8 mouse cellular contexts compared by ENCODE assay signal in the genomic region with DNA sequence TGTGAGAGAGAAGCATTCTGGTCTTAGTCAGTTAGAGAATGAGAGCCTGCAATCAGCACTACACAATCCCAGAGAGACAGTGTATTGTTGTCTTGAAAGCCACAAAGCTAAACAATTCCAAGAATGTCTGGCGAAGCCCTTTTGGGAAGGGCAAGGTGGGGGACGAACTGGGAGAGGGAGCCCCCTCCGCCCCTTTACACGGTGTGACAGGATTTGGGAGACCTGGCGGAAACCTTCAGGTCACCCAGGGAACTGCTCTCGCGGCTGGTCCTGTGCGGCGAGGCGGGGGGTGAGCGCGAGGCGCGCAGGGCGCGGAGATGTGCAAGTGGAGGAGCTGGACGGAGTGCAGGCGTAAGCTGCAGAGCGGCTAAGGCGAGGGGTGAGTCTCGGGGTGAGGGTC. TPM values are rescaled to one million over a fixed set of nuclear protein-coding genes. Genes with fewer than 3 reads are reported as not detected.
DNase-seq lines count a peak whose midpoint lies in the region; ATAC-seq lines count a peak whose summit lies in the region.

No protein-coding gene starts in this region.

- H3K36me3 ChIP-seq in forebrain, embryonic 14.5 days (ENCODE audit: control insufficient read depth, insufficient read depth, low read length): no peaks in the 10 kb centered on the region
- H3K36me3 ChIP-seq in hindbrain, embryonic 15.5 days: no peaks in the 10 kb centered on the region
- no peaks in the 10 kb centered on the region for H3K36me3 ChIP-seq in midbrain, embryonic 16.5 days (ENCODE audit: control insufficient read depth, insufficient read depth, low read length)

- peak overlapping the region; percentile 67 for H3K9ac ChIP-seq in forebrain, embryonic 14.5 days (ENCODE audit: low read length)
- peak overlapping the region; percentile 54 for H3K9ac ChIP-seq in hindbrain, embryonic 15.5 days
- peak overlapping the region; percentile 76 for H3K9ac ChIP-seq in midbrain, embryonic 16.5 days (ENCODE audit: low read depth, low read length)

- H3K27me3 ChIP-seq in forebrain, embryonic 14.5 days (replicated peaks; ENCODE audit: control insufficient read depth, insufficient read depth, low read length): 0 out of 2 replicates have a peak, but pooled peaks cover 3% of the 10 kb centered on the region
- peaks cover 7% of the 10 kb centered on the region; the same call in 1 of the 2 replicates for H3K27me3 ChIP-seq in hindbrain, embryonic 15.5 days
- no peaks in the 10 kb centered on the region for H3K27me3 ChIP-seq in midbrain, embryonic 16.5 days (ENCODE audit: control insufficient read depth, insufficient read depth, low read depth, low read length)

- no peak overlapping the region for H3K27ac ChIP-seq in forebrain, embryonic 14.5 days (ENCODE audit: low read depth, low read length)
- no peak overlapping the region for H3K27ac ChIP-seq in hindbrain, embryonic 15.5 days (replicated peaks)
- no peak overlapping the region for H3K27ac ChIP-seq in midbrain, embryonic 16.5 days (ENCODE audit: low read length)

- peak overlapping the region; percentile 69 for H3K4me3 ChIP-seq in forebrain, embryonic 14.5 days (ENCODE audit: low read depth, low read length)
- H3K4me3 ChIP-seq in hindbrain, embryonic 15.5 days: peak overlapping the region; percentile 89
- peak overlapping the region; percentile 81 for H3K4me3 ChIP-seq in midbrain, embryonic 16.5 days (ENCODE audit: low read depth, low read length)

- ATAC-seq in forebrain, embryonic 14.5 days: peak; percentile 83
- ATAC-seq in hindbrain, embryonic 15.5 days (ENCODE audit: low FRiP score, low read depth): peak; percentile 85
- peak; percentile 89 for ATAC-seq in midbrain, embryonic 16.5 days

- peak; percentile 91 for DNase-seq in Muller cell, postnatal 12 days (ENCODE audit: inconsistent ontology term)
- DNase-seq in adrenal gland, adult 8-10 months: peak; percentile 8
- DNase-seq in forebrain, embryonic 14.5 days (ENCODE audit: low spot score): no peak
- DNase-seq in liver: peak; percentile 6
- DNase-seq in yolk sac, embryonic 10.5 days (ENCODE audit: low spot score): peak; percentile 50
- DNase-seq in thymus, postnatal 25 days: no peak

- WGBS in forebrain, embryonic 14.5 days: under 1% methylated on average over 18 of the region's 21 CpGs
- under 1% methylated on average over 21 of the region's 21 CpGs for WGBS in hindbrain, embryonic 15.5 days
- WGBS in midbrain, embryonic 16.5 days: 0% methylated on average over 21 of the region's 21 CpGs

- H3K9me3 ChIP-seq in forebrain, embryonic 14.5 days (replicated peaks; ENCODE audit: control insufficient read depth, low read length): no peaks in the 10 kb centered on the region
- H3K9me3 ChIP-seq in hindbrain, embryonic 15.5 days: no peaks in the 10 kb centered on the region
- H3K9me3 ChIP-seq in midbrain, embryonic 16.5 days (replicated peaks; ENCODE audit: control insufficient read depth, low read length, poor library complexity, severe bottlenecking): no peaks in the 10 kb centered on the region

- peaks cover 4% of the 10 kb centered on the region; the same call in 1 of the 2 replicates for H3K4me1 ChIP-seq in forebrain, embryonic 14.5 days (ENCODE audit: control insufficient read depth, insufficient read depth, low read length)
- H3K4me1 ChIP-seq in hindbrain, embryonic 15.5 days (replicated peaks): peaks cover 10% of the 10 kb centered on the region; the same call in 1 of the 2 replicates
- 0 out of 2 replicates have a peak, but pooled peaks cover 5% of the 10 kb centered on the region for H3K4me1 ChIP-seq in midbrain, embryonic 16.5 days (ENCODE audit: control insufficient read depth, insufficient read depth, low read length)

- H3K4me2 ChIP-seq in forebrain, embryonic 14.5 days (ENCODE audit: low read length): peak overlapping the region; percentile 100
- H3K4me2 ChIP-seq in hindbrain, embryonic 15.5 days: peak overlapping the region; percentile 100
- peak overlapping the region; percentile 100 for H3K4me2 ChIP-seq in midbrain, embryonic 16.5 days (ENCODE audit: low read length)

RNA-seq across cellular contexts. Expression of gene Mme, which starts 53.9 kb away (rescaled TPM):
- 10 to 100 TPM in 3 of 4 experiments, 1 to 10 TPM in 1; 8.4 to 42.9 (median 28.9) TPM for total RNA-seq in adrenal gland, adult 8-10 months (2022)
- 4.0 and 4.3 TPM in 2 replicates for polyA plus RNA-seq in forebrain, embryonic 14.5 days (2014; fragmentation: Nextera tagmentation; extraction: Ambion mirVana)
- polyA plus RNA-seq in hindbrain, embryonic 15.5 days (2015; fragmentation: Nextera tagmentation; extraction: Ambion mirVana): 2.5 and 3.2 TPM in 2 replicates
- 2.3 and 3.1 TPM in 2 replicates for polyA plus RNA-seq in midbrain, embryonic 16.5 days (2015; fragmentation: Nextera tagmentation; extraction: Ambion mirVana)

Comparison
In these comparisons a context has a peak if more than half of its experiments do, and no peak if none do; other contexts are left out.
1. DNase-seq: peak in Muller cell, postnatal 12 days (single experiment), adrenal gland, adult 8-10 months (single experiment), liver (single experiment) and yolk sac, embryonic 10.5 days (single experiment); none in forebrain, embryonic 14.5 days (single experiment) and thymus, postnatal 25 days (single experiment).
2. Peak in every context shown above with its lines, with median percentiles within 50 percentile points of each other: ATAC-seq, H3K4me2 ChIP-seq, H3K4me3 ChIP-seq and H3K9ac ChIP-seq.